Mouse (Mus musculus) megakaryocyte, embryonic 14.5 days (primary cell): ENCODE measurements around the gene Agfg1.

Experiments used
- FLI1 ChIP-seq: IDR thresholded peaks from 2 replicates; pipeline ENCODE4 v1.6.1; 2012; ENCODE audit warnings: low read length, inconsistent platforms, mixed read lengths
- GATA1 ChIP-seq: IDR thresholded peaks from 3 replicates; pipeline ENCODE4 v1.6.1; 2012; ENCODE audit warnings: mixed read lengths, low read length, inconsistent platforms, borderline replicate concordance

DNA sequence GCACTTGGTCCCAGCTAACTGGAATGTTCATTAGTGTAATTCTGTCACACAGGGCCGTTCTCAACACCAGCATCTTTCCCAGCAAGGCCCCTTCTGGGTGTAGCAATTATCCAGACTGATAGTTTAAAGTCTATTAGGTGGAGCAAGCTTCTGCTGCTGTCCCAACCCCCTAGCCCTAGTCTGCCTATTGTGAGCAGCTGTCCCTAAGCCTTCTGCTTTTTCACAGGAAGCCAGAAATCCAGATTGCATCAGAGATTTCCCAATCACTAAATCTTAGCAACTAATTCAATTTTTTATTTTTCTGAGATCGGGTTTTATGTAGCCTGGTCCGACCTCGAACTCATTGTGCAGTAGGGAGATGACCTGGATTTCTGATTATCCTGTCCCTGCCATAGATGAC lies 40.4 kb upstream of the Agfg1 start:
- TF ChIP-seq GATA1, result no peak
- TF ChIP-seq FLI1, result no peak
